Comparison of ENCODE assay signal across 15 mouse cellular contexts in the genomic region with DNA sequence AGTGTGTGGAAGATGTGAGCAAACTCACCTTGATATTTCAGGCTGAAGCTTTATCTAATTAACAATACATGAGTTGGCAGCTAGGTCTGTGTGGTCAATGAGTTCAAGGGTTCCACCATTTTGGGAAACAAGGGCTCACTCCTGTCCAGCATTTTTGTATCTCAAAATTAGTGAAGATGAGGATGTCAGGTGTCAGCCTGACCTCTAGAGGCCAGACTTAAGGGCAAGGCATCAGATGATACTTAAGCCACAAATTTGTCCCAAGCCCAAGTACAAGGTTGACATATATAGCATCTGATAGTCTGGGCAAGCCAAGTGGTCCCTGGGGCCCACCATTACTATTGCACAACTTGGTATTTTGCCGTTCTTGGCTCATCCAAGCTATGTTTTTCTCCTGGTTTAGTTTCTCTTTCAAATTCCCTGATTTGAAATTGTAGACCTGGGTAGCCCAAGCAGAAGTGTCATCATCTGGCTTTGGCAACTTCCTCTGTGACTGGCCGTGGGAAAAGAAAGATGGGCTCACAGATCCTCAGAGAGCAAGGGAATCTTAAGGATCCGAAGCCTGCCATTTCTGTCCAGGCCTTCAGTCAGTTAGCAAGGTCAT. TPM values are rescaled to one million over a fixed set of nuclear protein-coding genes. Genes with fewer than 3 reads are reported as not detected.
A peak's percentile ranks its signal among the peaks of the same experiment; 100 is the strongest.
DNase-seq lines count a peak whose midpoint lies in the region; ATAC-seq and TF ChIP-seq lines count a peak whose summit lies in the region.
"Had no signal": no experiment of that assay in that cellular context is flagged by ENCODE, and none has a peak within 500 bp of the region (broad histone marks: within the 10 kb centered on the region; RNA-seq: fewer than 3 reads in every experiment).

No protein-coding gene starts in this region.

- H3K9me3 ChIP-seq in forebrain, embryonic 12.5 days = no peaks in the 10 kb centered on the region
- H3K9me3 ChIP-seq: embryonic facial prominence, embryonic 13.5 days; forebrain, embryonic 10.5 days; heart, embryonic 12.5 days; hindbrain, embryonic 10.5 days had no signal

- H3K9ac ChIP-seq in forebrain, embryonic 12.5 days = no peak overlapping the region
- H3K9ac ChIP-seq: embryonic facial prominence, embryonic 13.5 days; heart, embryonic 12.5 days had no signal

- no peak overlapping the region for H3K4me3 ChIP-seq in left cerebral cortex, adult 2 months
- H3K4me3 ChIP-seq in forebrain, embryonic 12.5 days (replicated peaks) = no peak overlapping the region
- H3K4me3 ChIP-seq: embryonic facial prominence, embryonic 13.5 days; forebrain, embryonic 10.5 days; heart, embryonic 12.5 days; hindbrain, embryonic 10.5 days had no signal

- peak; percentile 74 for ATAC-seq in monocyte, adult 5-6 weeks (replicated peaks; ENCODE audit: insufficient number of reproducible peaks, low FRiP score, low TSS enrichment, poor library complexity, severe bottlenecking)
- ATAC-seq in forebrain, embryonic 12.5 days (ENCODE audit: low FRiP score) = no peak
- ATAC-seq: midbrain, embryonic 16.5 days had no signal

- peaks cover 10% of the 10 kb centered on the region for H3K4me1 ChIP-seq in forebrain, embryonic 12.5 days

- H3K36me3 ChIP-seq in forebrain, embryonic 12.5 days (replicated peaks) = no peaks in the 10 kb centered on the region
- H3K36me3 ChIP-seq: embryonic facial prominence, embryonic 13.5 days; forebrain, embryonic 10.5 days; heart, embryonic 12.5 days; hindbrain, embryonic 10.5 days had no signal

- H3K27ac ChIP-seq in left cerebral cortex, adult 2 months = no peak overlapping the region
- no peak overlapping the region for H3K27ac ChIP-seq in forebrain, embryonic 12.5 days
- H3K27ac ChIP-seq: embryonic facial prominence, embryonic 13.5 days; forebrain, embryonic 10.5 days; hindbrain, embryonic 10.5 days; macrophage had no signal

- 88% methylated on average over 3 of the region's 3 CpGs for WGBS in forebrain, embryonic 12.5 days

- no peak overlapping the region for H3K4me2 ChIP-seq in forebrain, embryonic 12.5 days
- H3K4me2 ChIP-seq: embryonic facial prominence, embryonic 13.5 days; heart, embryonic 12.5 days had no signal

- intact Hi-C loops in left cerebral cortex, adult 2 months (cut with DNase I) = no loop called here

- H3K27me3 ChIP-seq in forebrain, embryonic 12.5 days = no peaks in the 10 kb centered on the region
- H3K27me3 ChIP-seq: embryonic facial prominence, embryonic 13.5 days had no signal

- DNase-seq in left cerebral cortex, adult 2 months (ENCODE audit: extremely low spot score in 1 of 2, low spot score in 2 of 2) = no peak
- DNase-seq in left cerebral cortex, adult 9 months (ENCODE audit: low spot score in 2 of 2) = no peak
- DNase-seq in A20 (ENCODE audit: low read depth, low spot score) (peak; percentile 30), NIH3T3 (ENCODE audit: low read depth) (peak; percentile 56)
- DNase-seq in urinary bladder, postnatal 25 days (ENCODE audit: low spot score) = no peak
- DNase-seq: adrenal gland, postnatal 36 days; thymus, adult 2 months had no signal

- peak; percentile 2 for TF ChIP-seq CTCF in left cerebral cortex, adult 2 months (IDR thresholded peaks at IDR 0.05)

RNA-seq across cellular contexts. Expression of gene Nedd9, which starts 27.4 kb away (rescaled TPM):
- total RNA-seq in left cerebral cortex, adult 2 months (2021) = 10 to 100 TPM in 1 of 2 experiments, 1 to 10 TPM in 1; 9.5 to 11.2 TPM
- 272 to 357 TPM (median 343 TPM) in 3 replicates for total RNA-seq in monocyte, adult 5-6 weeks (2017)
- polyA plus RNA-seq in forebrain, embryonic 12.5 days (2016; fragmentation: Nextera tagmentation; extraction: Ambion mirVana) = 18.9 and 20.4 TPM in 2 replicates

Comparison
In these comparisons a context has a peak if more than half of its experiments do, and no peak if none do; other contexts are left out.
1. DNase-seq: peak in A20 (single experiment) and NIH3T3 (single experiment); none in left cerebral cortex, adult 2 months (0 of 2), left cerebral cortex, adult 9 months (0 of 2) and urinary bladder, postnatal 25 days (single experiment).
2. RNA of gene Nedd9, which starts 27.4 kb away (total RNA-seq): 272 to 357 TPM in monocyte, adult 5-6 weeks; 9.5 to 11.2 TPM in left cerebral cortex, adult 2 months; every median in the first group is over 10 times any median in the second.